Mouse (Mus musculus) C2C12 (cell line): ENCODE results near the gene Gm38394.

Experiments used
- CEBPB ChIP-seq: IDR thresholded peaks from one replicate; pipeline ENCODE4 v1.6.1; 2011; ENCODE audit warnings: low read depth, mild to moderate bottlenecking, control low read depth, moderate library complexity
- CTCF ChIP-seq: IDR thresholded peaks from one replicate; pipeline ENCODE4 v1.5.1; 2011; ENCODE audit not compliant: control insufficient read depth, insufficient read depth, insufficient read length
- FOSL1 ChIP-seq: IDR thresholded peaks from one replicate; pipeline ENCODE4 v1.8.0; 2011; ENCODE audit warnings: mild to moderate bottlenecking, low read length; ENCODE audit not compliant: poor library complexity, insufficient read depth, severe bottlenecking
- MAX ChIP-seq: IDR thresholded peaks from one replicate; pipeline ENCODE4 v1.6.1; 2011; ENCODE audit warnings: mild to moderate bottlenecking, control low read depth
- MYOD1 ChIP-seq: IDR thresholded peaks from one replicate; pipeline ENCODE4 v1.6.1; 2011; ENCODE audit warnings: low read depth; ENCODE audit not compliant: control insufficient read depth, insufficient read length
- MYOG ChIP-seq: IDR thresholded peaks from one replicate; pipeline ENCODE4 v1.6.1; 2011; ENCODE audit not compliant: control insufficient read depth, insufficient read length; ENCODE audit errors: extremely low read depth
- USF1 ChIP-seq: IDR thresholded peaks from one replicate; pipeline ENCODE4 v1.6.1; 2011; ENCODE audit warnings: low read depth, mild to moderate bottlenecking, control low read depth, moderate library complexity

DNA sequence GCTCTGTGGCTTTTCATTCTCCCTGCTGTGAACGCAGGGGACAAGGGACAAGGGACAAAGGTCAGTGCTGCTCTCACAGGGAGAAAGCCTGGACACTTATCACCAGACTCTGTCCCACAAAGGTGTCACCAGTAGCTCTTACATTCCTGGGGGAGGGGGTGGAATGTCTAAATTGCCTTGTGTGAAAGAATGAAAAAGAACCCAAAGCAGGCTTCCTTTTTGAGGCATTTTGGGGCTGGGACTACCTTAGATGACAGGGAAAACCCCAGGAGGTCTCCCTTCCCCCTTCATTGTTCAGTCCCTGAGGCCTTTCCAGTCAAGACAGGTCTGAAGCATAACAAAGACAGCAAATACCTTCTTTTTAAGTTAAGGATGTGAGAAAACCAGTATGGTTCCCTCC, 33.2 kb upstream of the Gm38394 start:
- no peak for TF ChIP-seq CTCF
- TF ChIP-seq MAX: no peak
- TF ChIP-seq FOSL1: no peak
- no peak for TF ChIP-seq CEBPB
- no peak for TF ChIP-seq MYOG
- no peak for TF ChIP-seq MYOD1
- TF ChIP-seq USF1: no peak
